Mouse (Mus musculus) frontal cortex, postnatal 10 days (tissue): Measurements from ENCODE around the gene Ccdc138.
"Not testable (repeated sequence)": the region's sequence is repeated elsewhere in the genome, so short reads cannot be mapped to it uniquely, and the experiment has no call there.

Experiments
- DNase-seq, 2 experiments: peaks; one replicate each; pipeline ENCODE4 v3.0.0; 2022; ENCODE audit warnings: low spot score in 2 of 2, mixed read lengths in 1 of 2

Gene Ccdc138

DNA sequence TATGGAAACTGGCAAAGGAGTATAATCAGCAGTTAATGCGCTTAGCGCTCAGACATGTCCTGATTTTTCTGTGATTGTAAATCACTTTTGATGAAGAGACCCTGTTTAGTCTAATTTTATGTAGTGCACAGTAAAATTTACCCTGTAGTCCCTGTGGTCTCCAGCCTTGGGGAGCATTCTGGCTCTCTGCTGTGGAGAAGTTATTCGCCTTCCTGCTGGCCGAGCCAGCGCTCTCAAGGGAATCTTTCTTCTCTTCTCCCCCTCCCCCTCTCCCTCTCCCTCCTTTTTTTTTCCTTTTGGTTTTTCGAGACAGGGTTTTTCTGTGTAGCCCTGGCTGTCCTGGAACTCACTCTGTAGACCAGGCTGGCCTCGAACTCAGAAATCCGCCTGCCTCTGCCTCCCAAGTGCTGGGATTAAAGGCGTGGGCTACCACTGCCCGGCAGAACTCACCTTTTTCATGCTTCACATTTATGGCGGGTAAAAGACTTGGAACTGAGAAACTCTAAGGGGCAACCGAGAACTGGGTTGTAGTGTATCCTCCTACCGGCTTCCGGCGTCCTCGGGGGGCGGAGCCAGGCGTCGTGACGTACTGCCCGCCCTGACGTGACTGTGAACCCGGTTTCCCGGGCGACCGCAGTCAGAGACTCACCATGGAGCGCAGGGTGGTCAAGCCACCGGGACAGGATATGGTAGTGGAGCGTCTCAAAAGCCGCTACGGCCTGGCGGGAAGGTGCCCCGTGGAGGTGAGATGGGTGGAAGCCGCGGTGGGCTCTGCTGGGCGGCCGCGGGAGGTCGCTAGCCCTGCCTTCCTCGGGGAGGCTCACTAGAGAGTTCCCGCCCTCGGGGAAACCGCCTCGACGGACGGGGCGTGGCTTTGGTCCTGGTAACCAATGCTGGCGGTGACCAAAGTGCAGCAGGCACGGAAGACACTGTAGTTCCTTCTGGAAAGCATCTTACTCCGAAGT is at the start of gene Ccdc138:
Ccdc138 (plus strand) TSS at position 629 of the 965 bp plus-strand sequence.
- DNase-seq, result peak; percentile 86 to 91

DNA sequence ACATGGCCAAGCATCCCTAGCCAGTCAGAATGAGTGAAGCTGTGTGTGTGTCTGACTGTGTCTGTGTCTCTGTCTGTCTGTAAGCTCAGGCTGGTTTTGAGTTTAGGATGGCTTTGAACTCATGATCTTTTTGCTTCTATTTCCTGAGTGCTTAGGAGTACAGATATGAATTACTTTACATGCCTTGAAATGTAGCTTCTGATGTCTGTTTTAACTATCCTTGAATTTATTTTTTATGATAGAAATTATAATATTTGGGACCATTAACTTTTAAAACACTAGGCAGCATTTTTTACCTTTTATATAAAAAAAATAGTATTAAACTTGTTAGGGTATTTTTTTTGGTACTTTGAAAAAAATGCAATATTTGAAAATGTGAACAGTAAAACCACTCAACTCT is 46.2 kb upstream of the Ccdc138 start:
- no peak for DNase-seq

DNA sequence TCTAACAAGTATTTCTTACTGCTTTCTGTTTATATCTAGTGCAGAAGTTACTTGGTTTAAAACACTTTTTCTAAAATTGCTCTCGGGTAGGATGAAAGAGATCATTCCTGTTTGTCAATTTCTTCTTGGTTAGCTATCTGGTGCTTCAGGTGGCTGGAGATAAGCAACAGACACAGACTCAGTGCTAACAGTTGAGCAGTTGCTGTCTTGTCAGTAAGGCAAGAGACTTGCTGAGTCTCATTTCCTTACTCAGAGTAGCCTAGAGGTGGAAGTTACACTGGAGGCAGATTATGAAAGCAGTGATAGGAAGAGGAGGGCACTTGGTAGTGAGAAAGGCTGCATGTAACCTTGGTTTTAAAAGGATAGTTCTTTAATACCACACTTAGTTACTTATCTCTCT is 45.6 kb upstream of the Ccdc138 start:
- no peak for DNase-seq

DNA sequence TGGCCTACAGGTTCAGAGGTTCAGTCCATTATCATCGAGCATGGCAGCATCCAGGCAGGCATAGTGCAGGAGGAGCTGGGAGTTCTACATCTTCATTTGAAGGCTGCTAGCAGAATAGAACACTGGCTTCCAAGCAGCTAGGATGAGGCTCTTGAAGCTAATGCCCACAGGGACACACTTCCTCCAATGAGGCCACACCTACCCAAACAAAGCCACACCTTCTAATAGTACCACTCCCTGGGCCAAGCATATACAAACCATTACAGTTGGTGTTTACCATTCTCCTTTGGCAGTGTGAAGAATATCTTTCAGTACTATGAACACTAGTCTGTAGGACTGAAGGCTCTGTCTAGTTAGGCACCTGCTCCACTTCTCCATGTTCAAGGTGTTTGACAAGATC is 37.9 kb upstream of the Ccdc138 start:
- no peak for DNase-seq

DNA sequence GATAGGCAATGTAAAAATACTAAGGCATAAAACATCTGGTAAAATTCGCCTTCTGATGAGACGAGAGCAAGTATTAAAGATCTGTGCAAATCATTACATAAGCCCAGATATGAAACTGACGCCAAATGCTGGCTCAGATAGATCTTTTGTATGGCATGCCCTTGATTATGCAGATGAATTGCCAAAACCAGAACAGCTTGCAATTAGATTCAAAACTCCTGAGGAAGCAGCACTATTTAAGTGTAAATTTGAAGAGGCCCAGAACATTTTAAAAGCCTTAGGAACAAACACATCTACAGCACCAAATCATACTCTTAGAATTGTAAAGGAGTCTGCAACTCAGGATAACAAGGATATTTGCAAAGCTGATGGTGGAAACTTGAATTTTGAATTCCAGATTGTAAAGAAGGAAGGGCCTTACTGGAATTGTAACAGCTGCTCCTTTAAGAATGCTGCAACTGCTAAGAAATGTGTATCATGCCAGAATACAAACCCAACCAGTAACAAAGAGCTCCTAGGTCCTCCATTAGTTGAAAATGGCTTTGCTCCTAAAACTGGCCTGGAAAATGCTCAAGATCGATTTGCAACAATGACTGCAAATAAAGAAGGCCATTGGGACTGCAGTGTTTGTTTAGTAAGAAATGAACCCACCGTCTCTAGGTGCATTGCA is 20.5 kb upstream of the Ccdc138 start:
- DNase-seq, result no peak

DNA sequence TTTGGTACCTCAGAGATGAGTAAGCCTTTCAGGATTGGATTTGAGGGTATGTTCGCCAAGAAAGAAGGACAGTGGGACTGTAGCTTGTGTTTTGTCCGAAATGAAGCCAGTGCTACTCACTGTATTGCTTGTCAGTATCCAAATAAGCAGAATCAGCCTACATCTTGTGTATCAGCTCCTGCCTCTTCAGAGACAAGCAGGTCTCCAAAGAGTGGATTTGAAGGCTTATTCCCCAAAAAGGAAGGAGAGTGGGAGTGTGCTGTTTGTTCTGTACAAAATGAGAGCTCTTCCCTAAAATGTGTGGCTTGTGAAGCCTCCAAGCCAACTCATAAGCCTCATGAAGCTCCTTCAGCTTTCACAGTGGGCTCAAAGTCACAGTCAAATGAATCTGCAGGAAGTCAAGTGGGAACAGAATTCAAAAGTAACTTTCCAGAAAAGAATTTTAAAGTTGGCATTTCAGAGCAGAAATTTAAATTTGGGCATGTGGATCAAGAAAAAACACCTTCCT is 19.6 kb upstream of the Ccdc138 start:
- DNase-seq, result no peak

DNA sequence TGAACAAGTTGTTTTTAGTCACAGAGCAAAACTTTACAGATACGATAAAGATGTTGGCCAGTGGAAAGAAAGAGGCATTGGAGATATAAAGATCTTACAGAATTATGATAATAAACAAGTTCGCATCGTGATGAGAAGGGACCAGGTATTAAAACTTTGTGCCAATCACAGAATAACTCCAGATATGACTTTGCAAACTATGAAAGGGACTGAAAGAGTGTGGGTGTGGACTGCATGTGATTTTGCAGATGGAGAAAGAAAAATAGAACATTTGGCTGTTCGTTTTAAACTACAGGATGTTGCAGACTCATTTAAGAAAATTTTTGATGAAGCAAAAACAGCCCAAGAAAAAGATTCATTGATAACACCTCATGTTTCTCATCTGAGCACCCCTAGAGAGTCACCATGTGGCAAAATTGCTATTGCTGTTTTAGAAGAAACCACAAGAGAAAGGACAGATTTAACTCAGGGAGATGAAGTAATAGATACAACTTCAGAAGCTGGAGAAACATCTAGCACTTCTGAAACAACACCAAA is 17.7 kb upstream of the Ccdc138 start:
- no peak for DNase-seq

DNA sequence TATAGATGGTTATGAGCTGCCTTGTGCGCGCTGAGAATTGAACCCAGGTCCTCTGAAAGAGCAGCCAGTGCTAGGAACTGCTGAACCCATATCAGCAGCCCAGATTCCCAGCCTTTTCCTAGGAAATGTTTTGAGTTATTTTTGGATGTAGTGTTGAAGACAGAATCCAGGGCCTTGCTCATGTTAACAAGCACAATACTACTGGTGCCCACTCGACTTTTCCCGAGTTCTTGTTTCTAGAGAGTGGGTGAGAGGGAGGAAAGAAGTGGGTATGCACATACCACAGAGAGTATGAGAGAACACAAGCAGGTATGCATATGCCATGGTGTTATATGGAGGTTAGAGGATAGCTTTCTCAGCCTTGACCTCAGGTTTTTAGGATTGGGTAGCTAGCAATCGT is 6.7 kb upstream of the Ccdc138 start:
- DNase-seq, result no peak

DNA sequence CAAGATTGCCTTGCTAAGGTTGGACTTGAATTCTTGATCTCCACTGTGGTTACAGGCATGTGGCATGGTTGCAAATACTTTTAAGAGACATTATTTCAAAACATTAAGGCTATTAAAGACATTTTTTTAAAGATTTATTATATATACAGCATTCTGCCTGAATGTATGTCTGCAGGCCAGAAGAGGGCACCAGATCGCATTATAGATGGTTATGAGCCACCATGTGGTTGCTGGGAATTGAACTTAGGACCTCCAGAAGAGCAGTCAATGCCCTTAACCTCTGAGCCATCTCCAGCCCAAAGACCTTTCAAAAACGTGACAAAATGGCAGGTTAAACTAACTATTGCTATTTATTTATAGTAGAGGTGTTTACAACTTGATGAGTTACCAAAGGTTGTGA is 2.1 kb upstream of the Ccdc138 start:
- no peak for DNase-seq

DNA sequence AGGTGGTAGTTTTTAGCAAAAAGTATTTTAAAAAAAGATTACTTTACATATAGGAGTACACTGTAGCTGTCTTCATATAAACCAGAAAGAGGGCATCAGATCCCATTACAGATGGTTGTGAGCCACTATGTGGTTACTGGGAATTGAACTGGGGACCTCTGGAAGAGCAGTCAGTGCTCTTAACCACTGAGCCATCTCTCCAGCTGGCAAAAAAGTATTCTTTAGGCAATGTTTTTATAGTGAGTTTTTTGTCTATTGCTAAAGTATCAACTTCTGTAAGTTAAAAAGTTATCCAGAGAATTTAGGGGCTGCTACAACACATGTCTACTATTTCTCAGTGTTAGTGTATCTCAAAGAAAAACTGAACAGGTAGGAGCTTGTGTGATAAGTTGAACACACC is 1.0 kb upstream of the Ccdc138 start:
- DNase-seq, result no peak

DNA sequence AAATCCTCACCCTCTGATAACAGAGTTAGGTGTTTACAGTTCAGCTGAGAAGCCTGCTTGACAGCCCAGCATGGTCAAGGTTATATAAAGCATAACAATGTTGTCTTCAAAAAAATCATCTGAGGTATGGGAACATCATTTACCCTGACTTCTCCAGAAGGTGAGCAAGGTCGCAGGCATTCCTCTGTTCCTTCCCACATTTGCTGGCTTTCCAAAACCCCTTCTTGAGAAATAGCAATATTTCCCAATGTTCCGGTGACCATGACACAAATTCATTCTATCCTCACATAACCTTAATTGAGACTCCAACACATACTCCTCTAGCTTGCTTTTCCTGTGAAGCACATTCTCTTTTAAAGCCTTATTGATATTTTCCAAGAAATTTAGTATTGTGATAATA is 768 bp downstream of the Ccdc138 start:
- no peak for DNase-seq

DNA sequence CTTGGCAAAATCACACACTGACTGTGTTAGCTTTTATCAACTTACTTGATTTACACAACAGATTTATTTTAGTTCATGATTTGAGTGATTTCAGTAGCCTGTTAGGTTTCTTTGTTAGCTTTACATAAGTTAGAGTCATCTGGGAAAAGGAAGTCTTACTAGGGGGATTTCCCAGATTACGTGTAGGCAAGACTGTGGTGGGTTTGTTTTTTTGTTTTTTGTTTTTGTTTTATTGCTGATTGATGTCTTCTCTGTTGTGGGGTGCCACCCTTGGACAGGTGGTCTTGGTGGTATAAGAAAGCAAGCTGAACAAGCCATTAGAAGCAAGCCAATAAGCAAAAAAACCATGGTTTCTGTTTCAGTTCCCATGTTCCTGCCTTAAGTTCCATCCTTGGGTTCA is 31.6 kb downstream of the Ccdc138 start:
- no peak for DNase-seq

DNA sequence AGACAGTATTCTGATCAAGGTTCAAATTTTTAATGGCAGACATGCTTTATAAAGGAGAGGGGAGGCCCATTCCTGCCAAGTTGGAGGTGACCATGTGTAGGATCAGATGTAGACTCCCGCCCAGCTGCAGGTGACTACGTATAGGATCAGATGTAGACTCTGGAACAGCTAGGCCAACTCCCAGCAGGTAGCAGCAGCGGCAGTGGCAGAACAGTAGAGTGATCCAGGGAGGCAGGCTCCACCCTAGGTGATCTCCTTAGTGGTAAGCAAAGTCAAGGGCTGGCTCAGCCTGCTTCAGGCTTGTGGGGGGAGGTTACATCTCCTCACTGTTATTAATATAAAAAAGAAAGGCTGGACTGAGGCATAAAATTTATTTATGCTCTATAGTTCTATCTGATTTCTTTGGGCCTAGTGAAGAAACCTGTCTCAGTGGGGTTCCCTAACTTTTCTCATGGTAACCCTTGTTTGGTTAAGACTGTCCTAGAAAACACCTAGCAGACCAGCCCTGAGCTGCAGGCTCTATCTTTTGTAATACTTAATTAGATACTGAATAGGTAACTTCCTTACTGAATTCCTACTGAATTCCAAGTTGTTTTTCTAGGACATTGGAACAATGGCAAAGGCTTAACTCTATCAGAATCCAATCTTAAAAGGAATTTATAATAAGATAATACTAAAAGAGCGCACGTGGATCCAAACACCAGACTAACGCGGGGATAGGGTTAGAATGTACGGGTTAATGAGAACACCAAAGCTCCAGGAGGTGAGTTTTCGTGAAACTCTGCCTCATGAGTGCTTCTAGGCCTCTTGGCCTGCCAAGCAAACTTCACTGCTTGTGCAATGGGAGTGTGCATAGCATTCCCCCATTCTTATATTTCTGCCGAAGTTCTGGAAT is 33.4 kb downstream of the Ccdc138 start:
- no peak for DNase-seq

DNA sequence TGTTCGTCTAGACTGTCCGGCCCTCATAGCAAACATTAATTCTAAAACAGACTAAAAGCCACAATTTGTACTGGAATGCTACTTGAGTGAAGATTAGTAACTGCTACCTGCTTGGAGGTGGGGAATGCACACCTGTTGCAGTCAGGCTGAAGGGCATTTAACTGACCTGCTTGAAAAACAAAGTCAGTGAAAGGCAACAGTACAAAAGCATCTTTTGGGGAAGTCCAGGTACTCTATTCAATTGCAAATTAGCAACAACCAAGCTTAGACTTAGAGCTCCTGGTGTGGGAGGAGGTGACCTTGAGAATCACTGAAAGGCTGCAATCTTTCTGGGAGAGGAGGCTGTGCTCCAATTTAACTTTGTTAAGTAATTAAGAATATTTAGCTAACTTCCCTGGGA is 34.4 kb downstream of the Ccdc138 start:
- DNase-seq, result no peak

DNA sequence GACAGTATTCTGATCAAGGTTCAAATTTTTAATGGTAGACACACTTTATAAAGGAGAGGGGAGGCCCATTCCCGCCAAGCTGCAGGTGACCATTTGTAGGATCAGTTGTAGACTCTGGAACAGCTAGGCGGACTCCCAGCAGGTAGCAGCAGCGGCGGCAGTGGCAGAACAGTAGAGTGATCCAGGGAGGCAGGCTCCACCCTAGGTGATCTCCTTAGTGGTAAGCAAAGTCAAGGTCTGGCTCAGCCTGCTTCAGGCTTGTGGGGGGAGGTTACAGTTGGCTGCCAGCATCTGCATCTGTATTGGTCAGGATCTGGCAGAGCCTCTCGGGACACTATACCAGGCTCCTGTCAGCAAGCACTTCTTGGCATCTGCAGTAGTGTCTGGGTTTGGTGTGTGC is 38.5 kb downstream of the Ccdc138 start:
- DNase-seq, result not testable (repeated sequence)

DNA sequence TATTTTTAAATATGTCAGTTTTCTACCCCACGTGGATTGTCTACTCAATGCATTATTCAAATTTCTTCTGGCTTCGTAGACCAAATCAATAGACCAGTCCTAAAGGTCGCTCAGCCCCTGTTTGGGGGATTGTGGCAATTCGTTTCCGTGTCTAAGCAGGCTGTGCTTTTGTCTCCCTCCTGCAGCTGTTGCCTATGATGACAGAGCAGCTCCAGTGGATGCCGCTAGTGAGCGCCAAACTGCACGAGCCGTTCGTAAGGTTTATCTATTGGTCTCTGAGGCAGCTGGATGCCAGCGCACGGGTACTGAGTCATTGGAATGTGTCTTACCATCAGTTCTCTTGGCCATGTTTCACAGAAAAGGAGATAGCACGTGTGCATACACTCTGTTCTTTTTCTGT is 42.9 kb downstream of the Ccdc138 start:
- no peak for DNase-seq

DNA sequence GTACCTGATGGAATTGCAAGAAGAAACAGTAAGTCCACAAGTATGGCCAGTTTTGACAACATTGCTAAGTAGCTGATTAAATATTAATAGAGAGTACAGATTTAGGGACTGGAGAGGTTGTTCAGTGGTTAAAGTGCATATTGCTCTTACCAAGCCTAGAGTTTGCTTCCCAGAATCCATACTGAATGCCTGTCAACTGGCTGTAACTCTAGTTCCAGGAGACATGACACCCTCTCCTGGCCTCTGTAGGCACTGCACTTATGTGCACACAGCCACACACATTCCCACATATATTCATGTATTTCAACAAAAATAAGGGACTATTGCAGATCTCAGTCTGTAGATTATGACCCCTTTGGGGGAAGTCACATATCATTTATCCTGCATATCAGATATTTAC is 51.0 kb downstream of the Ccdc138 start:
- no peak for DNase-seq

DNA sequence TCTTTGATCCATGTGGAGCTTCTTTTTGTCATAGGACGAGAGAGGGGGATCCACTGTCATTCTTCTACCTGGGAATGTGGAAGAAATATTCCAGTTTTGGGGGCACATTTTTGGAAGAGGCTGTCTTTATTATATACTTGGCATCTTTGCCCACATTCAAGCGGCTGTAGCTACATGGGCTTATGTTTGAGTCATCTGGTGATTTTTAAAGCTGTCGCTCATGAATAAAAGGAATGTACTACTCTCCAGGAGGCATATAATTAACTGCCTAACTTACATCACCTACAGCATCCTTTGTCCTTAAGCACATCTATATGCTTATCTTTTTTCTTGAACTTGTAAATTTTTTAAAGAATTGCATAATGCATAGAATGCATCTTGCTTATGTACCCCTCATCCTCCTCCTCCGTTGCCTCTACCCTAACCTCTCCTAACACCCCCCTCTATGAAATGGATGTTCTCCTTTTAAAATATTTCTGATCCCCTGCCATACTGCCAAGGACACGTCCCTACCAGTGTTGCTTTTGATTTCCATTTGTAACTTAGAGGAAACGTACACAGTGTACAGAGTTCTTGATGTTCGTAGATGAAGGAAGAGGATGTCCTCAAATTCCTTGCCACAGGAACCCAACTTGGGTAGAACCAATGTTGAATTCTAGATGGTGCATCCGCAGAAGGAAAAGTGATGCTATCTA is 57.1 kb downstream of the Ccdc138 start:
- no peak for DNase-seq

DNA sequence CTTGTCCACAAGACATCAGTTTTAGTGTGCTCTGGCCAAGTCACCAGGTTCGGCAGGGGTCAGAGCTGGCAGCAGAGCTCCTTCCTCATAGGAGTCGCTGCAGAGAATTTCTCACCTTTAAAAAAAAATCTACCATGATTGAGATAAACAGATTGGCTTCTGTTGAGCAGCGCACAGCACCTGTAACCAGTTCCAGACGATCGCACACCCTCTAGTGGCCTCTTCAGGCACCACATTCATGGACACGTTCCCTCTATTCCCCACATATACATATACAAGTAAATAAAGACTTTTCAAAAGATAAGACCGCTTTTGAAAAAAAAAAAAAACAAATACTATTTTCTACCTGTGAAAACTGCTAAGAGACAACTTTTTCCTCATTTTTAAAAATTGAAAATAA is 61.4 kb downstream of the Ccdc138 start:
- peak in 1 of 2 experiments; percentile 30 for DNase-seq

DNA sequence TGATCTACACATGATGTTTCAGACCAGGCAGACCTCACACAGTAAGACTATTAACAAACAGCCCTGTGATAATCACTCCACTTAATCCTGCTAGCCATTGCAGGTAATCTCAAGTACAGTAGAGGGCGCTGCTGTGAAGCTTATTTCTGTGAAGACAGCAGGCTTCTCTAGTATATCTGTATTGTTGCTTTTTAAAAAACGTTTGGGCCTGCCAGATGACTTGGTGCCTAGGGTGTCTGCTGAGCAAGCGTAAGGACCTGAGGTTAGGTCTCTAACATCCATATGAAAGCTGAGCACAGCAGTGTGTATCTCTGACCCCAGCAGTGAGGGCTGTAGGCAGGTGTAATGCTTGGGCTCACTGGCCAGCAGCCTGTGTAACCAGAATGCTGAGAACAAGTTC is 62.2 kb downstream of the Ccdc138 start:
- peak in 1 of 2 experiments; percentile 23 for DNase-seq

DNA sequence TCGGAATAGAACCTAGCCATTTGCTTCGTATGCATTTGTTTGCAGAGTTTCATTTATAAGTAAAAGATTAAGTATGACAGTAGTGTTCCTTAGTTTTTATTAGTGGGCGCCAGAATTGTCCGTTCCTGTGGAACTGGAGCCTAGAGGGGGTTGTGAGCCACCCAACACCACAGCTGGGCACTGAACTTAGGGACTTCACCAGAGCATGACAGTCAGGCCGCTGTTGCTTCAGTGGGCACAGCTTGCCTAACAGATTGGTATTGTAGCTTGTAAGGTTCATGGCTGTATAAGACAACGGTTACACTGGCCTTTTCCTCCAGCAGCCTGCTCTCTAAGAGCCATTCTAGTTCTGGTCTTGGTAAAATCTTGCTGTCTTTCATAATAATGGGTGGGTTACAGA is 62.8 kb downstream of the Ccdc138 start:
- DNase-seq, result no peak
